Mouse (Mus musculus) embryo, embryonic 10 days (tissue): Measurements from ENCODE around the gene Zc3h12a.

Source experiments
- DNase-seq: peaks from one replicate; pipeline ENCODE4 v3.0.0-alpha.2; 2015; ENCODE audit warnings: low spot score

The Zc3h12a gene

GRCm38 (mm10) chr4:125127305-125128084 lies at the start of gene Zc3h12a:
TSS of gene Zc3h12a (minus strand) at chr4:125127840.
- peak; percentile 93 for DNase-seq

GRCm38 (mm10) chr4:125176639-125177165 lies 49.1 kb upstream of the Zc3h12a start:
- peak; percentile 70 for DNase-seq

GRCm38 (mm10) chr4:125176190-125176589 lies 48.5 kb upstream of the Zc3h12a start:
- DNase-seq: no peak

- no peak for DNase-seq
These were observed 48.0 kb upstream of the Zc3h12a start for GRCm38 (mm10) chr4:125175591-125175990.

GRCm38 (mm10) chr4:125174516-125175185 lies 47.0 kb upstream of the Zc3h12a start:
- DNase-seq: peak; percentile 44

GRCm38 (mm10) chr4:125173150-125173549 lies 45.5 kb upstream of the Zc3h12a start:
- no peak for DNase-seq

GRCm38 (mm10) chr4:125172736-125173135 lies 45.1 kb upstream of the Zc3h12a start:
- DNase-seq: no peak

- DNase-seq: no peak
These were observed 40.1 kb upstream of the Zc3h12a start for GRCm38 (mm10) chr4:125167723-125168122.

- no peak for DNase-seq
These were observed 37.2 kb upstream of the Zc3h12a start for GRCm38 (mm10) chr4:125164861-125165260.

GRCm38 (mm10) chr4:125162701-125163100 lies 35.1 kb upstream of the Zc3h12a start:
- DNase-seq: no peak

- no peak for DNase-seq
These were observed 33.8 kb upstream of the Zc3h12a start for GRCm38 (mm10) chr4:125161392-125161791.

GRCm38 (mm10) chr4:125160951-125161331 lies 33.3 kb upstream of the Zc3h12a start:
- no peak for DNase-seq

- peak; percentile 92 for DNase-seq
These were observed 32.8 kb upstream of the Zc3h12a start for GRCm38 (mm10) chr4:125160320-125160950.

GRCm38 (mm10) chr4:125158581-125159317 lies 31.1 kb upstream of the Zc3h12a start:
- no peak for DNase-seq

- DNase-seq: no peak
These were observed 30.4 kb upstream of the Zc3h12a start for GRCm38 (mm10) chr4:125158081-125158480.

GRCm38 (mm10) chr4:125157322-125157721 lies 29.7 kb upstream of the Zc3h12a start:
- no peak for DNase-seq

- DNase-seq: no peak
These were observed 28.0 kb upstream of the Zc3h12a start for GRCm38 (mm10) chr4:125155646-125156045.

- no peak for DNase-seq
These were observed 26.1 kb upstream of the Zc3h12a start for GRCm38 (mm10) chr4:125153659-125154241.

- no peak for DNase-seq
These were observed 24.8 kb upstream of the Zc3h12a start for GRCm38 (mm10) chr4:125152469-125152868.

- DNase-seq: no peak
These were observed 21.8 kb upstream of the Zc3h12a start for GRCm38 (mm10) chr4:125149460-125149859.

- no peak for DNase-seq
These were observed 20.3 kb upstream of the Zc3h12a start for GRCm38 (mm10) chr4:125147970-125148369.

GRCm38 (mm10) chr4:125145213-125145612 lies 17.6 kb upstream of the Zc3h12a start:
- DNase-seq: no peak
